Mouse (Mus musculus) CH12.LX (cell line): Measurements from ENCODE around the gene Syt10. TPM values are rescaled to one million over a fixed set of nuclear protein-coding genes. Genes with fewer than 3 reads are reported as not detected.
"Not testable (repeated sequence)": the region's sequence is repeated elsewhere in the genome, so short reads cannot be mapped to it uniquely, and the experiment has no call there.

ENCODE experiments used
- DNase-seq: peaks from one replicate; pipeline ENCODE4 v3.0.0-alpha.2; 2013; ENCODE audit errors: extremely low read depth
- H3K27ac ChIP-seq: 2 replicates; pipeline ENCODE4 v1.5.1; 2012; ENCODE audit warnings: low read depth, mild to moderate bottlenecking, control low read depth, moderate library complexity; ENCODE audit not compliant: insufficient read depth
- H3K27me3 ChIP-seq: replicated peaks from 2 replicates; pipeline ENCODE3; 2012; ENCODE audit warnings: inconsistent platforms
- H3K36me3 ChIP-seq, 2 experiments: replicated peaks in 1 of 2; 2 replicates each; pipeline versions ENCODE3 to v1.6.1; 2012; ENCODE audit warnings: inconsistent platforms in 1 of 2, low read length in 1 of 2, mild to moderate bottlenecking in 1 of 2, mixed read lengths in 1 of 2, moderate library complexity in 1 of 2; ENCODE audit not compliant: control insufficient read depth in 1 of 2, insufficient read depth in 1 of 2
- H3K4me1 ChIP-seq, 2 experiments: 2 replicates each; pipeline ENCODE4 v1.6.1; 2012; ENCODE audit warnings: inconsistent platforms in 1 of 2, moderate library complexity in 1 of 2; ENCODE audit not compliant: insufficient read depth in 2 of 2, control insufficient read depth in 1 of 2
- H3K4me2 ChIP-seq: 2 replicates; pipeline ENCODE4 v1.6.1; 2012; ENCODE audit warnings: low read depth, mild to moderate bottlenecking, control low read depth; ENCODE audit not compliant: poor library complexity, insufficient read depth, severe bottlenecking
- H3K4me3 ChIP-seq, 3 experiments: fragments of 150-350 bp in 1 of 3; sonication (generic) in 1 of 3; replicated peaks in 1 of 3; 2 replicates each; pipeline versions ENCODE3 to v1.5.1; 2011 to 2012; ENCODE audit warnings: low read depth in 2 of 3, low read length in 2 of 3, mild to moderate bottlenecking in 2 of 3, moderate library complexity in 2 of 3, control low read depth in 1 of 3, improper control_type of control experiment in 1 of 3, inconsistent platforms in 1 of 3, mixed read lengths in 1 of 3; ENCODE audit not compliant: poor library complexity in 1 of 3
- H3K79me2 ChIP-seq: replicated peaks from 2 replicates; pipeline ENCODE4 v1.6.1; 2012; ENCODE audit warnings: mild to moderate bottlenecking, moderate library complexity; ENCODE audit not compliant: control insufficient read depth, poor library complexity, insufficient read depth, severe bottlenecking; ENCODE audit errors: extremely low read depth
- H3K9ac ChIP-seq: 2 replicates; pipeline ENCODE4 v1.6.1; 2012; ENCODE audit warnings: low read depth, mild to moderate bottlenecking, control low read depth, moderate library complexity; ENCODE audit not compliant: insufficient read depth
- H3K9me3 ChIP-seq: replicated peaks from 2 replicates; pipeline ENCODE3; 2012; ENCODE audit warnings: low read length, inconsistent platforms, mixed read lengths
- BHLHE40 ChIP-seq: IDR thresholded peaks from 2 replicates; pipeline ENCODE4 v1.6.1; 2011; ENCODE audit warnings: mild to moderate bottlenecking, low read depth, low read length, improper control_type of control experiment
- CHD1 ChIP-seq: IDR thresholded peaks from 2 replicates; pipeline ENCODE4 v1.6.1; 2012; ENCODE audit warnings: low read depth, low read length, improper control_type of control experiment, inconsistent platforms
- CHD2 ChIP-seq: IDR thresholded peaks from 2 replicates; pipeline ENCODE4 v1.6.1; 2011; ENCODE audit warnings: low read length, improper control_type of control experiment
- ELF1 ChIP-seq: IDR thresholded peaks from 2 replicates; pipeline ENCODE4 v1.6.1; 2014; ENCODE audit warnings: low read depth, mild to moderate bottlenecking, inconsistent platforms, low read length, improper control_type of control experiment
- EP300 ChIP-seq: IDR thresholded peaks from 2 replicates; pipeline ENCODE4 v1.6.1; 2011; ENCODE audit warnings: low read length, improper control_type of control experiment
- ETS1 ChIP-seq: conservative IDR thresholded peaks from 2 replicates; pipeline ENCODE4 v1.6.1; 2012; ENCODE audit warnings: low read depth, mild to moderate bottlenecking, inconsistent platforms, low read length, improper control_type of control experiment, moderate library complexity
- IRF4 ChIP-seq: IDR thresholded peaks from 2 replicates; pipeline ENCODE4 v1.6.1; 2014; ENCODE audit warnings: low read depth, mild to moderate bottlenecking, inconsistent platforms, low read length, improper control_type of control experiment
- JUN ChIP-seq: IDR thresholded peaks from 2 replicates; pipeline ENCODE4 v1.6.1; 2011; ENCODE audit warnings: low read depth, mild to moderate bottlenecking, low read length, improper control_type of control experiment, moderate library complexity; ENCODE audit not compliant: insufficient read depth
- JUND ChIP-seq: conservative IDR thresholded peaks from 2 replicates; pipeline ENCODE4 v1.6.1; 2011; ENCODE audit warnings: low read depth, low read length, improper control_type of control experiment
- MAFK ChIP-seq: IDR thresholded peaks from 2 replicates; pipeline ENCODE4 v1.6.1; 2011; ENCODE audit warnings: low read length, improper control_type of control experiment; ENCODE audit not compliant: insufficient replicate concordance
- MAZ ChIP-seq: IDR thresholded peaks from 2 replicates; pipeline ENCODE4 v1.6.1; 2012; ENCODE audit warnings: low read depth, mild to moderate bottlenecking, inconsistent platforms, low read length, improper control_type of control experiment, moderate library complexity
- MXI1 ChIP-seq: IDR thresholded peaks from 2 replicates; pipeline ENCODE4 v1.6.1; 2011; ENCODE audit warnings: mild to moderate bottlenecking, low read depth, low read length, improper control_type of control experiment
- MYC ChIP-seq: IDR thresholded peaks from 2 replicates; pipeline ENCODE4 v1.6.1; 2011; ENCODE audit warnings: low read depth, mild to moderate bottlenecking, improper control_type of control experiment, low read length
- NELFE ChIP-seq: IDR thresholded peaks from 2 replicates; pipeline ENCODE4 v1.6.1; 2011; ENCODE audit warnings: low read depth, low read length, improper control_type of control experiment
- POLR2AphosphoS2 ChIP-seq: IDR thresholded peaks from 2 replicates; pipeline ENCODE4 v1.6.1; 2011; ENCODE audit warnings: low read depth, low read length, improper control_type of control experiment
- RAD21 ChIP-seq: IDR thresholded peaks from 2 replicates; pipeline ENCODE4 v1.6.1; 2011; ENCODE audit warnings: low read depth, mild to moderate bottlenecking, low read length, improper control_type of control experiment, moderate library complexity
- SMC3 ChIP-seq: IDR thresholded peaks from 2 replicates; pipeline ENCODE4 v1.6.1; 2011; ENCODE audit warnings: low read depth, low read length, improper control_type of control experiment
- UBTF ChIP-seq: IDR thresholded peaks from 2 replicates; pipeline ENCODE4 v1.6.1; 2012; ENCODE audit warnings: low read depth, mild to moderate bottlenecking, inconsistent platforms, low read length, improper control_type of control experiment, moderate library complexity
- dilution Hi-C: fragments of 300-500 bp; cut with MboI; formaldehyde crosslinking; loops from 2 replicates; pipeline ENCODE4 v1.14.3; 2020; ENCODE audit warnings: low sequenced_read_pairs; ENCODE audit not compliant: extremely low pct_unique_long_range_greater_than_20kb, extremely low pct_ligation_motif_present
- in situ Hi-C: fragments of 300-500 bp; cut with MboI; formaldehyde crosslinking; loops from 3 replicates; pipeline ENCODE4 v1.14.3; 2019; ENCODE audit warnings: low sequenced_read_pairs, low pct_ligation_motif_present, low pct_unique_long_range_greater_than_20kb, mixed read lengths
- polyA plus RNA-seq: library from polyadenylated mRNA; unstranded; fragments of >175 nt; gene quantifications from 2 replicates; pipeline ENCODE4 v1.2.1, GENCODE M21; 2012; ENCODE audit warnings: low read depth; ENCODE audit not compliant: insufficient read length
- total RNA-seq, 2 experiments: library from RNA; depleted of rRNA; stranded (reverse); fragments of 300-350 nt in 1 of 2; fragments of >200 nt in 1 of 2; gene quantifications; 2 replicates each; pipeline ENCODE4 v1.2.3; 2012 to 2014

The Syt10 gene
- total and polyA plus RNA-seq, 3 experiments: not detected

- no peaks in the 10 kb centered on the region for H3K79me2 ChIP-seq
These were observed 37.2 kb downstream of the Syt10 start for GRCm38 (mm10) chr15:89804478-89804877.

DNA sequence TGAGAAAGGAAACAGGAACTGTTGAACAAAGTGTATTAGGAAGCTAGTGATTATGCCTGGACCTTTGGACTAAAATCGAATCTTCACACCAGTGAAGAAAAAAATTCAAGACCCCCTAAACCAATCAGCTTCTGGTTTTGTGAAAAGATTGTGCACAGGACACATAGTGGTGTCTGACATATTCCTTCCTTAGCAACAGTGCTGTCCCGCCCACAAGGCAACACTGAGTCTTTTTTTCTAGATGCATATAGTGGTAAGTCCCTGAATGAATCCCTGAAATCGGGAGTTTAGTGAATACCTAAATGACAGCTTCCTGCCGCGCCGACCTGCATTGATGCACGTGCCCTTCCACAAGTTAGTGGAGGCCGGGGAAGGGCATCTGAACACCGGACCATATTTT is 61.7 kb downstream of the Syt10 start:
- no peak overlapping the region for H3K4me3 ChIP-seq
- no peaks in the 10 kb centered on the region for H3K27me3 ChIP-seq
- no peak overlapping the region for H3K9ac ChIP-seq
- H3K79me2 ChIP-seq: no peaks in the 10 kb centered on the region
- no peak overlapping the region for H3K4me2 ChIP-seq
- no peak for DNase-seq
- H3K27ac ChIP-seq: no peak overlapping the region
- H3K4me1 ChIP-seq: no peaks in the 10 kb centered on the region
- dilution Hi-C loops (no loop called here), in situ Hi-C loops (no loop called here)
- no peak for TF ChIP-seq ELF1
- no peaks in the 10 kb centered on the region for H3K36me3 ChIP-seq
- H3K9me3 ChIP-seq: peaks cover 32% of the 10 kb centered on the region

More at GRCm38 (mm10) chr15:89804478-89804877, 37.2 kb downstream of the Syt10 start:
- no peaks in the 10 kb centered on the region for H3K27me3 ChIP-seq
- DNase-seq: no peak
- no peaks in the 10 kb centered on the region for H3K4me1 ChIP-seq
- H3K4me2 ChIP-seq: no peak overlapping the region
- no peak overlapping the region for H3K27ac ChIP-seq
- H3K4me3 ChIP-seq: no peak overlapping the region
- H3K36me3 ChIP-seq: no peaks in the 10 kb centered on the region
- in situ Hi-C loops: no loop called here
- peaks cover 45% of the 10 kb centered on the region for H3K9me3 ChIP-seq
- no peak overlapping the region for H3K9ac ChIP-seq
- TF ChIP-seq MYC: no peak
- no peak for TF ChIP-seq IRF4
- dilution Hi-C loops: no loop called here

GRCm38 (mm10) chr15:89766016-89766415 is 75.6 kb downstream of the Syt10 start:
- dilution Hi-C loops, H3K4me2 ChIP-seq, H3K36me3 ChIP-seq, H3K4me3 ChIP-seq, H3K9ac ChIP-seq, H3K79me2 ChIP-seq, H3K27me3 ChIP-seq, in situ Hi-C loops, DNase-seq, H3K4me1 ChIP-seq, H3K27ac ChIP-seq: not testable (repeated sequence)
- H3K9me3 ChIP-seq: peaks cover 21% of the 10 kb centered on the region

- no peaks in the 10 kb centered on the region for H3K4me1 ChIP-seq
- in situ Hi-C loops (no loop called here), dilution Hi-C loops (no loop called here)
- H3K4me3 ChIP-seq: no peak overlapping the region
- peaks cover 35% of the 10 kb centered on the region for H3K9me3 ChIP-seq
- no peak overlapping the region for H3K27ac ChIP-seq
- no peak overlapping the region for H3K9ac ChIP-seq
- TF ChIP-seq POLR2AphosphoS2: no peak
- no peak for TF ChIP-seq UBTF
- no peak for TF ChIP-seq JUND
- TF ChIP-seq BHLHE40: no peak
- no peak for TF ChIP-seq CHD1
- no peak for TF ChIP-seq IRF4
- TF ChIP-seq JUN: no peak
- no peak for TF ChIP-seq NELFE
- TF ChIP-seq RAD21: no peak
- TF ChIP-seq MYC: no peak
- TF ChIP-seq MAFK: no peak
- TF ChIP-seq CHD2: no peak
- TF ChIP-seq EP300: no peak
- no peak for TF ChIP-seq MAZ
- no peak for TF ChIP-seq SMC3
- TF ChIP-seq MXI1: no peak
- no peak for TF ChIP-seq ETS1
- no peak for TF ChIP-seq ELF1
- TF ChIP-seq, all 38 proteins: peak for 0
- H3K79me2 ChIP-seq: no peaks in the 10 kb centered on the region
- H3K36me3 ChIP-seq: no peaks in the 10 kb centered on the region
- no peaks in the 10 kb centered on the region for H3K27me3 ChIP-seq
- no peak for DNase-seq
- H3K4me2 ChIP-seq: no peak overlapping the region
These were observed 108.0 kb downstream of the Syt10 start for GRCm38 (mm10) chr15:89733611-89734010.
